Mouse (Mus musculus): ENCODE measurements at regions not wholly inside any gene's neighbourhood (a gene's known extent, or its start where the extent isn't known, plus 50 kb on each side); places are given as distances from the start of the nearest gene placed in this dataset.

GRCm38 (mm10) chr1:12242090-12242489, 828.2 kb downstream of the A830018L16Rik start:
- no peak for TF ChIP-seq CTCF (IDR thresholded peaks at IDR 0.05; ENCODE audit: control insufficient read depth, insufficient read depth, insufficient replicate concordance, low read depth, low read length)
- TF ChIP-seq POLR2A (IDR thresholded peaks at IDR 0.05; ENCODE audit: control insufficient read depth, low read depth, low read length): no peak
